In genomic region chr5:50760386-50760785, GRCm38 (mm10) we compare ENCODE assay signal across 27 mouse cellular contexts.
"Had no signal": no experiment of that assay in that cellular context is flagged by ENCODE, and none has a peak within 500 bp of the region (broad histone marks: within the 10 kb centered on the region; RNA-seq: fewer than 3 reads in every experiment).

No protein-coding gene starts in this region.

- H3K4me3 ChIP-seq: embryonic facial prominence, embryonic 10.5 days; embryonic facial prominence, embryonic 12.5 days; embryonic facial prominence, embryonic 13.5 days; embryonic facial prominence, embryonic 15.5 days; erythroblast, embryonic 14.5 days; forebrain, embryonic 10.5 days; forebrain, embryonic 12.5 days; forebrain, embryonic 13.5 days; forebrain, embryonic 15.5 days; gastrocnemius, adult 2 months; heart, adult 2 months had no signal

- H3K27ac ChIP-seq: embryonic facial prominence, embryonic 10.5 days; embryonic facial prominence, embryonic 12.5 days; embryonic facial prominence, embryonic 13.5 days; embryonic facial prominence, embryonic 15.5 days; forebrain, embryonic 10.5 days; forebrain, embryonic 12.5 days; forebrain, embryonic 13.5 days; forebrain, embryonic 15.5 days; gastrocnemius, adult 2 months; heart, adult 2 months had no signal

- ATAC-seq: forebrain, embryonic 13.5 days; forebrain, embryonic 14.5 days; forebrain, embryonic 15.5 days; forebrain, embryonic 16.5 days; forebrain, postnatal 0 days had no signal

- H3K4me2 ChIP-seq: embryonic facial prominence, embryonic 12.5 days; embryonic facial prominence, embryonic 13.5 days; embryonic facial prominence, embryonic 15.5 days; forebrain, embryonic 12.5 days; forebrain, embryonic 13.5 days; forebrain, embryonic 15.5 days had no signal

- H3K4me1 ChIP-seq: embryonic facial prominence, embryonic 10.5 days; embryonic facial prominence, embryonic 12.5 days; embryonic facial prominence, embryonic 13.5 days; embryonic facial prominence, embryonic 15.5 days; forebrain, embryonic 10.5 days; forebrain, embryonic 12.5 days; forebrain, embryonic 13.5 days; forebrain, embryonic 15.5 days had no signal

- H3K36me3 ChIP-seq: embryonic facial prominence, embryonic 10.5 days; embryonic facial prominence, embryonic 12.5 days; embryonic facial prominence, embryonic 13.5 days; embryonic facial prominence, embryonic 15.5 days; forebrain, embryonic 10.5 days; forebrain, embryonic 12.5 days; forebrain, embryonic 15.5 days had no signal

- H3K9ac ChIP-seq: embryonic facial prominence, embryonic 12.5 days; embryonic facial prominence, embryonic 13.5 days; embryonic facial prominence, embryonic 15.5 days; forebrain, embryonic 12.5 days; forebrain, embryonic 13.5 days; forebrain, embryonic 15.5 days; forebrain, postnatal 0 days had no signal

- H3K27me3 ChIP-seq: embryonic facial prominence, embryonic 12.5 days; embryonic facial prominence, embryonic 13.5 days; embryonic facial prominence, embryonic 15.5 days; forebrain, embryonic 12.5 days; forebrain, embryonic 13.5 days; forebrain, embryonic 15.5 days had no signal

- DNase-seq: cerebellum, adult 9-10 months; cerebellum, adult 9-11 months; cerebellum, postnatal 10 days; cerebellum, postnatal 14 days; cerebellum, postnatal 25 days; cerebellum, postnatal 36 days; embryo, embryonic 11 days; forebrain, postnatal 0 days; gastrocnemius, adult 2 months; gastrocnemius, postnatal 10 days; gastrocnemius, postnatal 14 days; gastrocnemius, postnatal 25 days; gastrocnemius, postnatal 36 days; heart, adult 11 months; heart, adult 18-20 months; heart, adult 2 months had no signal

- H3K9me3 ChIP-seq: embryonic facial prominence, embryonic 10.5 days; embryonic facial prominence, embryonic 12.5 days; embryonic facial prominence, embryonic 13.5 days; embryonic facial prominence, embryonic 15.5 days; forebrain, embryonic 10.5 days; forebrain, embryonic 12.5 days; forebrain, embryonic 13.5 days; forebrain, embryonic 15.5 days had no signal
